Mouse (Mus musculus): ENCODE data around the gene Cpa1. TPM values are rescaled to one million over a fixed set of nuclear protein-coding genes. Genes with fewer than 3 reads are reported as not detected.
A peak's percentile ranks its signal among the peaks of the same experiment; 100 is the strongest.

Gene Cpa1
- polyA plus RNA-seq, 1 experiment = not detected

DNA sequence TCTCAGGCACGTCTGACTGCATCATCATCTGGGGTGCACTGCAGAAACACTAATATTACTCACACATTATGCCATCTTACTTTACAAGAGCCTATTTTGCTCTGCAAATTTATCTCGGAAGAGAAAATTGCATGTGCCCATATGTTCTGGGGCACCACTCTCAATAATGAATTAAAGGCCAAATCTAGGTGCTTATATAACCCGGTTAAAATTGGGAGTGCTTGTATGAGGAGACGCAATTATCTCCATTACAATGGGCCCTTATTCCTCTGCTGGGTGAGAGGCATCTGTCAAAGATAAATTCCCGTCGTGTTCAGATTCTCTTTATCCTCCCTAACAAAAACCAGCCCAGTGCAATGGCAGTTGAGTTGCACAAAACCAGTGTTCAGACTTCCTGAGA is 25.8 kb downstream of the Cpa1 start:
- 94% methylated on average over 6 of the region's 6 CpGs for WGBS
- no peaks in the 10 kb centered on the region for H3K27me3 ChIP-seq (ENCODE audit: control insufficient read depth, insufficient read depth, low read length)
- no peak for TF ChIP-seq CTCF (IDR thresholded peaks at IDR 0.05; ENCODE audit: borderline replicate concordance, control insufficient read depth, extremely low read depth, insufficient read depth, low read length, poor library complexity)
- TF ChIP-seq POLR2A (IDR thresholded peaks at IDR 0.05; ENCODE audit: control insufficient read depth, extremely low read depth, insufficient read depth, low read length, poor library complexity) = no peak
- no peaks in the 10 kb centered on the region for H3K4me1 ChIP-seq (replicated peaks; ENCODE audit: control insufficient read depth, insufficient read depth, low read length)
- H3K4me3 ChIP-seq (ENCODE audit: control insufficient read depth, insufficient read depth, low read length) = no peak overlapping the region
- no peaks in the 10 kb centered on the region for H3K36me3 ChIP-seq (ENCODE audit: control insufficient read depth, insufficient read depth, low read length)
- no peak overlapping the region for H3K27ac ChIP-seq (ENCODE audit: control insufficient read depth, insufficient read depth, low read length)
- no peak for DNase-seq

DNA sequence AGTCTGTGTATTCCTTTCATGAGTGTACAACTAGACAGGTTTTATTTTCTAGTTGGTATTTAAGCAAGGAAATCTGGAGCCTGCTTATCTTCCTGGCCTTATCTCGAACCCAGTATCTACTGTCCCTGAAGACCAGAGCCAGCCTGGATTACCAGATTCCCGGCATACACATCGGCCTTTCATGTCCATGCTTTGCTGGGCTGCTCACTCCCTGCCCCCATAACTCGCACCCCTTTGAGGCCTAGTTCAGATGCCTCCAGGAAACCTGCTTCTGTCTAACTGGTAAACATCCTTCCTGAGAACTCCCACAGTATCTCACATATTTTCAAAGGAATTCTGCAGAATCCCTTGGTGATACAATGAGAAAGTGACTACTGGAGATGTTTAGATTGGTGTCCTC is 26.3 kb downstream of the Cpa1 start:
- H3K4me3 ChIP-seq (ENCODE audit: control insufficient read depth, insufficient read depth, low read length) = no peak overlapping the region
- no peaks in the 10 kb centered on the region for H3K36me3 ChIP-seq (ENCODE audit: control insufficient read depth, insufficient read depth, low read length)
- H3K27me3 ChIP-seq (ENCODE audit: control insufficient read depth, insufficient read depth, low read length) = no peaks in the 10 kb centered on the region
- H3K4me1 ChIP-seq (replicated peaks; ENCODE audit: control insufficient read depth, insufficient read depth, low read length) = no peaks in the 10 kb centered on the region
- TF ChIP-seq POLR2A (IDR thresholded peaks at IDR 0.05; ENCODE audit: control insufficient read depth, extremely low read depth, insufficient read depth, low read length, poor library complexity) (no peak), CTCF (IDR thresholded peaks at IDR 0.05; ENCODE audit: borderline replicate concordance, control insufficient read depth, extremely low read depth, insufficient read depth, low read length, poor library complexity) (no peak)
- 98% methylated on average over 4 of the region's 4 CpGs for WGBS
- no peak for DNase-seq
- no peak overlapping the region for H3K27ac ChIP-seq (ENCODE audit: control insufficient read depth, insufficient read depth, low read length)

GRCm38 (mm10) chr6:30666043-30666442 is 27.0 kb downstream of the Cpa1 start:
- no peak overlapping the region for H3K27ac ChIP-seq (ENCODE audit: control insufficient read depth, insufficient read depth, low read length)
- no peak for DNase-seq
- no peaks in the 10 kb centered on the region for H3K4me1 ChIP-seq (replicated peaks; ENCODE audit: control insufficient read depth, insufficient read depth, low read length)
- H3K4me3 ChIP-seq (ENCODE audit: control insufficient read depth, insufficient read depth, low read length) = no peak overlapping the region
- 97% methylated on average over 6 of the region's 6 CpGs for WGBS
- TF ChIP-seq POLR2A (IDR thresholded peaks at IDR 0.05; ENCODE audit: control insufficient read depth, extremely low read depth, insufficient read depth, low read length, poor library complexity) (no peak), CTCF (IDR thresholded peaks at IDR 0.05; ENCODE audit: borderline replicate concordance, control insufficient read depth, extremely low read depth, insufficient read depth, low read length, poor library complexity) (no peak)
- no peaks in the 10 kb centered on the region for H3K27me3 ChIP-seq (ENCODE audit: control insufficient read depth, insufficient read depth, low read length)
- no peaks in the 10 kb centered on the region for H3K36me3 ChIP-seq (ENCODE audit: control insufficient read depth, insufficient read depth, low read length)

GRCm38 (mm10) chr6:30667585-30667984 is 28.6 kb downstream of the Cpa1 start:
- DNase-seq = no peak
- H3K27me3 ChIP-seq (ENCODE audit: control insufficient read depth, insufficient read depth, low read length) = no peaks in the 10 kb centered on the region
- H3K27ac ChIP-seq (ENCODE audit: control insufficient read depth, insufficient read depth, low read length) = no peak overlapping the region
- 82% methylated on average over 5 of the region's 5 CpGs for WGBS
- no peak overlapping the region for H3K4me3 ChIP-seq (ENCODE audit: control insufficient read depth, insufficient read depth, low read length)
- no peaks in the 10 kb centered on the region for H3K36me3 ChIP-seq (ENCODE audit: control insufficient read depth, insufficient read depth, low read length)
- H3K4me1 ChIP-seq (replicated peaks; ENCODE audit: control insufficient read depth, insufficient read depth, low read length) = peaks cover 3% of the 10 kb centered on the region
- TF ChIP-seq POLR2A (IDR thresholded peaks at IDR 0.05; ENCODE audit: control insufficient read depth, extremely low read depth, insufficient read depth, low read length, poor library complexity) (no peak), CTCF (IDR thresholded peaks at IDR 0.05; ENCODE audit: borderline replicate concordance, control insufficient read depth, extremely low read depth, insufficient read depth, low read length, poor library complexity) (no peak)

GRCm38 (mm10) chr6:30671696-30672095 is 32.7 kb downstream of the Cpa1 start:
- DNase-seq = peak; percentile 16
- no peaks in the 10 kb centered on the region for H3K36me3 ChIP-seq (ENCODE audit: control insufficient read depth, insufficient read depth, low read length)
- TF ChIP-seq CTCF (IDR thresholded peaks at IDR 0.05; ENCODE audit: borderline replicate concordance, control insufficient read depth, extremely low read depth, insufficient read depth, low read length, poor library complexity) (no peak), POLR2A (IDR thresholded peaks at IDR 0.05; ENCODE audit: control insufficient read depth, extremely low read depth, insufficient read depth, low read length, poor library complexity) (no peak)
- H3K4me3 ChIP-seq (ENCODE audit: control insufficient read depth, insufficient read depth, low read length) = no peak overlapping the region
- H3K27me3 ChIP-seq (ENCODE audit: control insufficient read depth, insufficient read depth, low read length) = no peaks in the 10 kb centered on the region
- peaks cover 3% of the 10 kb centered on the region for H3K4me1 ChIP-seq (replicated peaks; ENCODE audit: control insufficient read depth, insufficient read depth, low read length)
- no peak overlapping the region for H3K27ac ChIP-seq (ENCODE audit: control insufficient read depth, insufficient read depth, low read length)
- WGBS = 50% methylated on average over 5 of the region's 5 CpGs

GRCm38 (mm10) chr6:30673764-30674561 is 34.9 kb downstream of the Cpa1 start:
- 92% methylated on average over 14 of the region's 14 CpGs for WGBS

More at GRCm38 (mm10) chr6:30673764-30674561, 34.9 kb downstream of the Cpa1 start:
- Histone ChIP-seq H3K27me3 (ENCODE audit: control insufficient read depth, insufficient read depth, low read length) (no peaks in the 10 kb centered on the region), H3K27ac (ENCODE audit: control insufficient read depth, insufficient read depth, low read length) (no peak overlapping the region), H3K4me3 (ENCODE audit: control insufficient read depth, insufficient read depth, low read length) (no peak overlapping the region), H3K36me3 (ENCODE audit: control insufficient read depth, insufficient read depth, low read length) (no peaks in the 10 kb centered on the region), H3K4me1 (replicated peaks; ENCODE audit: control insufficient read depth, insufficient read depth, low read length) (peaks cover 3% of the 10 kb centered on the region)
- DNase-seq = no peak
- no peak for TF ChIP-seq CTCF (IDR thresholded peaks at IDR 0.05; ENCODE audit: borderline replicate concordance, control insufficient read depth, extremely low read depth, insufficient read depth, low read length, poor library complexity)
- no peak for TF ChIP-seq POLR2A (IDR thresholded peaks at IDR 0.05; ENCODE audit: control insufficient read depth, extremely low read depth, insufficient read depth, low read length, poor library complexity)

All from thymus, adult 2 months (tissue).